Mouse (Mus musculus) MEL (cell line): ENCODE measurements around the gene Fam98c. TPM values are rescaled to one million over a fixed set of nuclear protein-coding genes. Genes with fewer than 3 reads are reported as not detected.
A peak's percentile ranks its signal among the peaks of the same experiment; 100 is the strongest.

ENCODE experiments used
- DNase-seq: peaks from one replicate; pipeline ENCODE4 v3.0.0; 2011; ENCODE audit warnings: low read depth, low spot score
- H3K27ac ChIP-seq: 2 replicates; pipeline ENCODE4 v1.5.1; 2012; ENCODE audit warnings: low read depth, mild to moderate bottlenecking, control low read depth, low read length, moderate library complexity; ENCODE audit not compliant: control insufficient read depth
- H3K27me3 ChIP-seq, 2 experiments: fragments of 150-350 bp in 1 of 2; sonication (generic) in 1 of 2; 2 replicates each; pipeline ENCODE4 v1.6.1; 2012; ENCODE audit warnings: low read length in 2 of 2, mild to moderate bottlenecking in 2 of 2, improper control_type of control experiment in 1 of 2, moderate library complexity in 1 of 2; ENCODE audit not compliant: insufficient read depth in 2 of 2, control insufficient read depth in 1 of 2
- H3K36me3 ChIP-seq, 2 experiments: 2 replicates each; pipeline ENCODE4 v1.6.1; 2012 to 2014; ENCODE audit warnings: low read length in 2 of 2, improper control_type of control experiment in 1 of 2, inconsistent platforms in 1 of 2, mild to moderate bottlenecking in 1 of 2; ENCODE audit not compliant: insufficient read depth in 2 of 2, control insufficient read depth in 1 of 2
- H3K4me1 ChIP-seq, 2 experiments: fragments of 150-350 bp in 1 of 2; sonication (generic) in 1 of 2; 2 replicates each; pipeline ENCODE4 v1.6.1; 2012; ENCODE audit warnings: low read length in 2 of 2, improper control_type of control experiment in 1 of 2, mild to moderate bottlenecking in 1 of 2; ENCODE audit not compliant: insufficient read depth in 2 of 2, control insufficient read depth in 1 of 2
- H3K4me3 ChIP-seq, 2 experiments: fragments of 150-350 bp in 1 of 2; sonication (generic) in 1 of 2; 2 replicates each; pipeline ENCODE4 v1.5.1; 2012; ENCODE audit warnings: low read depth in 2 of 2, low read length in 2 of 2, mild to moderate bottlenecking in 2 of 2, moderate library complexity in 2 of 2, control low read depth in 1 of 2, improper control_type of control experiment in 1 of 2; ENCODE audit not compliant: control insufficient read depth in 1 of 2, insufficient read depth in 1 of 2
- H3K79me2 ChIP-seq: 2 replicates; pipeline ENCODE4 v1.6.1; 2012; ENCODE audit warnings: mild to moderate bottlenecking, low read length, moderate library complexity; ENCODE audit not compliant: control insufficient read depth, poor library complexity, insufficient read depth
- H3K9ac ChIP-seq: 2 replicates; pipeline ENCODE4 v1.6.1; 2012; ENCODE audit warnings: low read depth, mild to moderate bottlenecking, control low read depth, low read length, moderate library complexity; ENCODE audit not compliant: control insufficient read depth, poor library complexity, severe bottlenecking
- H3K9me3 ChIP-seq: fragments of 150-350 bp; sonication (generic); replicated peaks from 2 replicates; pipeline ENCODE4 v1.6.1; 2012; ENCODE audit warnings: mild to moderate bottlenecking, low read length, improper control_type of control experiment, moderate library complexity; ENCODE audit not compliant: insufficient read depth
- CHD2 ChIP-seq: IDR thresholded peaks from 2 replicates; pipeline ENCODE4 v1.6.1; 2011; ENCODE audit warnings: low read length, improper control_type of control experiment
- EP300 ChIP-seq, 2 experiments: IDR thresholded peaks; 2 replicates each; pipeline ENCODE4 v1.6.1; 2011; ENCODE audit warnings: improper control_type of control experiment in 2 of 2, low read length in 2 of 2, low read depth in 1 of 2, mild to moderate bottlenecking in 1 of 2
- GATA1 ChIP-seq: IDR thresholded peaks from 2 replicates; pipeline ENCODE4 v1.6.1; 2011; ENCODE audit warnings: low read depth, low read length, improper control_type of control experiment
- HCFC1 ChIP-seq: IDR thresholded peaks from 2 replicates; pipeline ENCODE4 v1.6.1; 2012; ENCODE audit warnings: low read depth, mild to moderate bottlenecking, inconsistent platforms, low read length, improper control_type of control experiment, moderate library complexity
- MAFK ChIP-seq: IDR thresholded peaks from 2 replicates; pipeline ENCODE4 v1.6.1; 2011; ENCODE audit warnings: low read depth, mild to moderate bottlenecking, low read length, improper control_type of control experiment, borderline replicate concordance
- MAZ ChIP-seq: IDR thresholded peaks from 2 replicates; pipeline ENCODE4 v1.6.1; 2012; ENCODE audit warnings: low read depth, mild to moderate bottlenecking, inconsistent platforms, low read length, improper control_type of control experiment
- NELFE ChIP-seq: IDR thresholded peaks from 2 replicates; pipeline ENCODE4 v1.6.1; 2011; ENCODE audit warnings: low read depth, low read length, improper control_type of control experiment
- NRF1 ChIP-seq: IDR thresholded peaks from 2 replicates; pipeline ENCODE4 v1.6.1; 2014; ENCODE audit warnings: low read depth, mild to moderate bottlenecking, inconsistent platforms, low read length, improper control_type of control experiment, moderate library complexity; ENCODE audit not compliant: poor library complexity, insufficient read depth, severe bottlenecking
- POLR2A ChIP-seq, 2 experiments: IDR thresholded peaks; 2 replicates each; pipeline ENCODE4 v1.6.1; 2011 to 2012; ENCODE audit warnings: low read length in 2 of 2, mild to moderate bottlenecking in 2 of 2, control low read depth in 1 of 2, improper control_type of control experiment in 1 of 2, low read depth in 1 of 2, moderate library complexity in 1 of 2; ENCODE audit not compliant: control insufficient read depth in 1 of 2, insufficient read depth in 1 of 2, poor library complexity in 1 of 2
- SIN3A ChIP-seq: IDR thresholded peaks from 2 replicates; pipeline ENCODE4 v1.6.1; 2012; ENCODE audit warnings: low read length, improper control_type of control experiment, inconsistent platforms
- SMC3 ChIP-seq: IDR thresholded peaks from 2 replicates; pipeline ENCODE4 v1.6.1; 2011; ENCODE audit warnings: low read depth, low read length, improper control_type of control experiment
- TCF12 ChIP-seq: IDR thresholded peaks from 2 replicates; pipeline ENCODE4 v1.6.1; 2014; ENCODE audit warnings: low read depth, mild to moderate bottlenecking, inconsistent platforms, low read length, improper control_type of control experiment, moderate library complexity
- UBTF ChIP-seq: IDR thresholded peaks from 2 replicates; pipeline ENCODE4 v1.6.1; 2012; ENCODE audit warnings: low read depth, mild to moderate bottlenecking, inconsistent platforms, low read length, improper control_type of control experiment, moderate library complexity, borderline replicate concordance; ENCODE audit not compliant: insufficient read depth
- USF1 ChIP-seq: IDR thresholded peaks from 2 replicates; pipeline ENCODE4 v1.6.1; 2014; ENCODE audit warnings: low read depth, mild to moderate bottlenecking, inconsistent platforms, low read length, improper control_type of control experiment, moderate library complexity
- USF2 ChIP-seq, 2 experiments: IDR thresholded peaks; 2 replicates each; pipeline ENCODE4 v1.6.1; 2011 to 2012; ENCODE audit warnings: improper control_type of control experiment in 2 of 2, low read length in 2 of 2, borderline replicate concordance in 1 of 2, inconsistent platforms in 1 of 2, low read depth in 1 of 2, mild to moderate bottlenecking in 1 of 2; ENCODE audit not compliant: insufficient read depth in 1 of 2
- polyA plus RNA-seq, 2 experiments: library from polyadenylated mRNA; stranded (reverse) in 1 of 2; unstranded in 1 of 2; fragments of >175 nt in 1 of 2; fragments of >200 nt in 1 of 2; gene quantifications; 2 replicates each; pipeline versions ENCODE4 v1.2.1 to v1.2.4; 2012; ENCODE audit warnings: low replicate concordance in 2 of 2, low read depth in 1 of 2; ENCODE audit not compliant: insufficient read length in 2 of 2, insufficient read depth in 1 of 2, missing spikeins in 1 of 2
- total RNA-seq: library from RNA; depleted of rRNA; stranded (reverse); fragments of 300-350 nt; gene quantifications from 2 replicates; pipeline ENCODE4 v1.2.3, GENCODE M21; 2012

Gene Fam98c
- total and polyA plus RNA-seq, 3 experiments, result 14.3 to 32.0 TPM; not detected in 1

GRCm38 (mm10) chr7:29169231-29170065 lies 13.4 kb upstream of the Fam98c start:
- Histone ChIP-seq H3K9ac (peak overlapping the region; percentile 63), H3K4me3 (peak overlapping the region; percentile 77 to 89), H3K27me3 (no peaks in the 10 kb centered on the region), H3K27ac (peak overlapping the region; percentile 20; the same call in 1 of the 2 replicates), H3K79me2 (no peaks in the 10 kb centered on the region), H3K9me3 (no peaks in the 10 kb centered on the region), H3K36me3 (no peaks in the 10 kb centered on the region; a peak in 1 of 4 replicates), H3K4me1 (peaks cover 0 to 11% of the 10 kb centered on the region in 2 experiments; a peak in 2 of 4 replicates)
- TF ChIP-seq SIN3A, result peak; percentile 71
- TF ChIP-seq HCFC1, result 0 out of 2 replicates have a peak, but pooled peaks have one; percentile 58
- TF ChIP-seq MAZ, result peak; percentile 82
- peak; percentile 74 for TF ChIP-seq CHD2
- 0 out of 4 replicates have a peak, but pooled peaks of 1 of the 2 experiments have one; percentile 25 for TF ChIP-seq POLR2A (IDR thresholded peaks at IDR 0.05; ENCODE audit: control insufficient read depth in 1 of 2, insufficient read depth in 1 of 2, low read depth in 1 of 2, low read length in 2 of 2, poor library complexity in 1 of 2)
- TF ChIP-seq UBTF, result no peak
- no peak for TF ChIP-seq GATA1
- TF ChIP-seq TCF12, result 0 out of 2 replicates have a peak, but pooled peaks have one; percentile 11
- peak; percentile 94 for DNase-seq

- no peak for DNase-seq
- peak overlapping the region; percentile 77 to 89 for H3K4me3 ChIP-seq
- no peaks in the 10 kb centered on the region for H3K9me3 ChIP-seq
- no peak overlapping the region for H3K27ac ChIP-seq
- no peaks in the 10 kb centered on the region for H3K27me3 ChIP-seq
- TF ChIP-seq USF1, result peak; percentile 76
- TF ChIP-seq TCF12, result no peak
- no peak for TF ChIP-seq NRF1
- peak in 1 of 2 experiments; percentile 23; a peak in 1 of 4 replicates for TF ChIP-seq USF2 (IDR thresholded peaks at IDR 0.05; ENCODE audit: borderline replicate concordance in 1 of 2, insufficient read depth in 1 of 2, low read depth in 1 of 2, low read length in 2 of 2)
- TF ChIP-seq SMC3, result no peak
- TF ChIP-seq EP300 (IDR thresholded peaks at IDR 0.05; ENCODE audit: low read depth in 1 of 2, low read length in 2 of 2), result no peak
- no peak for TF ChIP-seq NELFE
- no peak for TF ChIP-seq MAFK
- no peaks in the 10 kb centered on the region for H3K79me2 ChIP-seq
- no peaks in the 10 kb centered on the region; a peak in 1 of 4 replicates for H3K36me3 ChIP-seq
- peak overlapping the region; percentile 63 for H3K9ac ChIP-seq
- peaks cover 0 to 11% of the 10 kb centered on the region in 2 experiments; a peak in 2 of 4 replicates for H3K4me1 ChIP-seq
These were observed 12.8 kb upstream of the Fam98c start for GRCm38 (mm10) chr7:29168791-29169230.
